Mouse (Mus musculus): Measurements from ENCODE around the gene Evi2a.

Gene Evi2a

DNA sequence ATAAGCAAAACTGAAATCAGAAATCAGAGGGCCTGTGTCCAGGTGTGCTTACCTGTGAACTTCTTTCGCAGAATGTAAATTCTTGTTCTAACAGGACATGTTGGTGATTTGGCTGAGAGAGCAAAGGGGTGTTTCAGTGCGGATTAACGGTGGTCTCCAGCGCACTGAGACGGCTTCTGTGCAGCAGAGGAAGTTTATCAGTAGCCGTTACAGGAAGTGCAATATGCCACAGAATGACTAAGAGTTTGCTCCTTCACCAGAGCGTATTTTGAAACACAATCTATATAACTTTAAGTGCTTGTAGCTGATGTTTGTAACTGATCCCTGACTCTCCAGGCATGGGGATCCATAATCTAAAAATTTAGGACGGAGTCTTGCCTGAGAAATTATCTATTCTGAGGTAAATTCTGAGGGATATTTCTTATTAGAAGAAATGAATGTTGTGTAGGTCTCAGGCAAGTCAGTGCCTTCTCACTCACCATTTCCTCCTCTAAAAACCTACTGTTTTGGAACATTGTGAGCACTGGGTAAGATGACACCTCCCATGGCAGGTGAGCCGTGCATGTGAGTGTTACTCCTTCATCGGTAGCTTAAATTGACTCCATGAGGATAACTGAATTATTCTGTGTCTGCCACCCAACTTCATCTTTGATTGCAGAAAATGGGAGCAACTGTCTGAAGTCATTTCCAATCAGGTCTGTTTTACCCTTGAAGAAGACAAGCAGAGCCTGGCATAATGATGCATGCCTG lies 6.7 kb downstream of the Evi2a start, which contains the start of gene Evi2b:
Gene Evi2b, minus strand, starts transcription at position 203 of the 750 bp plus-strand sequence.
- DNase-seq: no peak

DNA sequence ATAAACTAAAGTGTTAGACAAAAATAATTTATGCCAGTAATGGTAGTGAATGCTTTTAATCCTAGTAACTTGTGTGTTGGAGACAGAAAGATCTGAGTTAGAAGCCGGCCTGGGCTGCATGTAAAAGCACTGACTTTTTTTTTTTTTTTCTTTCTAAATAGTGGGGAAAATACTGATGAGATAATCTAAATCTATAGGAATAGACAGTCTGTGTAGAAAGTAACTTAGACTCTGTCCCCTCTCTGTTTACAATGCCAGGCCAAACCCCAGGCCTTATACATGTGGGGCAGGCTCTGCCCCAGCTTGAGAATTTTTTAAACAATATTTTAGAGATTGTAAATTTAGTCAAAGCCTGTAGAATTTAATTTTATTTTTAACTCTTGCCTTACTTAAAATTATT lies 7.5 kb downstream of the Evi2a start:
- no peak for DNase-seq

DNA sequence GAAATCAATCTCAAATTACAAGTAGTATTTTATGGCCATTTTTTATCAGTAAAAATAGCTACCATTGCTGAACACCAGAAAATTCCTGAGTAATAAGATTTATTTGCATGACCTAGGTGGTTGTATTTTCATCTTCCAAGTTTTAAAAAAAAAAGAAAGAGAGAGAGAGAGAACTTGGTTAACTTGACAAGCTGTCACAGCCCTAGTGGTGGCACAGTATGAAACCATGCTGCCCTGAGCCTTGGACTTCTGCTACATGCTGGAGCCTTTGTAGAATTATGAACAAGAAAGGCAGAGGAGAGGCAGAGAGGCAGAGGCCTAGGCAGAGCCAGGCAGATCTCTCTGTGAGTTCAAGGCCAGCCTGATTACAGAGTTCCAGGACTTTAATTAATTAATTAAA lies 8.5 kb downstream of the Evi2a start:
- no peak for DNase-seq

DNA sequence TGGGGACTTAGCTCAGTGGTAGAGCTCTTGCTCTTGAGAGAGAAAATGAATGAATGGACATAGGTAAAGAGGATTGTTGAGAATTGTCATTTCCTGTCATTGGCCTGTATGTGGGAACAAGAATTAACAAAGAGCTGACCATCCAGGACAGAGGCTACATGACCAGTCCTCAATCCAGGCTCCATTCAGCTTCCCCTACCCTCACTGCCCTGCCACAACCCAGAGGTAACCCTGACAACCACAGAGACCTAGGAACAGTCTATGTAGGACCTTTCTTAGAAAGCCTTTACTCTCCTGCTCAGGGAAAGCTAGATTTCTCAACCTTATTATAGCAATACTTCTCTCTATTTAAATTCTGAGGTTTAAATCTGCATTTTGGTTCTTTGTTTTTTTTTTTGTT lies 9.6 kb downstream of the Evi2a start:
- DNase-seq: no peak

DNA sequence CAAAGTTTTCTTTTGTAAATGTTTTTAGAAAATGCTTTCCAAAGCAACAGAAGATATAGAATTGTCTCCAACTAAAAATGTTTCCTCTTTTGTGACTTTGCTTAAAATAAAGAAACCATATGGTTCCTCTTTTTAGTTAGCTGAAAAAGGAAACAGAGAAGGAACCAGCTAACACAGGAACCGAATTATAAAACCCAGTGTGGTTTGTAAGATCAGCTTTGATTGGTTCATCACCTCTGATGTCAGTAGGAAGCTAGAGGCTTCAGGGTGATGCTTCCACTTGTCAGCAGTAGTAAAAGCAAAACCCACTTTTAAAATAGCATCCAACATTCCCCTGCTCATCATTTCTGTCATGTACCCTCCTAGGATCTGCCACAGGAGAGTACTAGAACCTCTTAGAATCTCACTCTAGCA lies 10.5 kb downstream of the Evi2a start:
- DNase-seq: no peak

DNA sequence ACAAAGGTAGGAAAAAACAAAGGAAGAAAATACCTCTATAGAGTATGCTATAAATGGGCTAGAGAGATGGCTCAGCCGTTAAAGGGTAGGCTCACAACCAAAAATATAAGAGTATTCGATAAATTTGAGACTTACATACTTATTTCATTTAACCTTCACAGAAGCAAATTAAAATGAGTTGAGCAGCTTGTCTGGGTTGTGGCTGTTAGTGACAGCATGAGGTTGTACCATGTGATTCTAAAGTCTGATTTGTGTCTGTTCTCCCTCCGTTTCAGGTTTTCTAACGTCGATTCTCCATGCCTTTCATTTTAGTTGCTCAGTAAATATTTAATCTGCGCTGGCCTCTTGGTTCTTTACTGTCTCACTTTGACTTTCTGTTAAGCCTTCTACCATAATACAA lies 11.1 kb downstream of the Evi2a start:
- no peak for DNase-seq

DNA sequence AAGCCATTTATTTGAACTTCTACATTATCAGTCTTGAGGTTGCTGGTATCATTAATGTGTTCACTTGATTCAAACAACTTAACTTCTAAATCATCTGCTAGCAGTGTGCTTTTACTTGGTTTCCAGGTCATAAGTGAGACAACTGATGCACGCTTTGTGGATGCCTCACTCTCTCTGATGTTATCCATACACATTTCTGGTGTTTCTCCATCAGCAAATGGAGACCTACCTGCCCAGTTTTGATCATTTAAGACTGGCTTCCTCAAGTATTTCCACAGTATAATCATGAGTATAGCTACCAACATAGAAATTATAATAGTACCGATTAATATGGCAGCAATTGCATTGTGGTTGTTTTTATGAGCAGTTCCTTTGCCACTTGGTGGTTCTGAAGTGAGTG lies 14.6 kb downstream of the Evi2a start:
- DNase-seq: no peak

DNA sequence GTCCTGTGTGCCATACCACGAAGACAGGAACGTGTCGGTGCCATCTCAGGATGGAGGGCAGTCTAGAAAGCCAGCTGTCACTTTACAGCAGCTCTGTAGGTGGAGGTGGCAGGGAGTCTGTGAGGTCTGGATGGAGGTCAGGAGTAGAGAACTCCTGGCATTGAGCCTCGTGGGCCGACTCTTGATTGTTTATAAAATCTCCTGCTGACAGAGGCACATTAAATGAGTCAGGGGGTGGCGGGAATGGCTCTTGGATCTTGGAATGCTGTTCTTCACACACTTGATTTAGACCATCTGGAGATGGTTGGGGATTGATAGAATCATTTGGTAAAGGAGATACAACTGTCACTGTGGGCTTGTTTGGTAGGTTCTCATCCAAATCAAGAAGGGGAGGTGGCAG lies 15.1 kb downstream of the Evi2a start:
- DNase-seq: peak; percentile 17

DNA sequence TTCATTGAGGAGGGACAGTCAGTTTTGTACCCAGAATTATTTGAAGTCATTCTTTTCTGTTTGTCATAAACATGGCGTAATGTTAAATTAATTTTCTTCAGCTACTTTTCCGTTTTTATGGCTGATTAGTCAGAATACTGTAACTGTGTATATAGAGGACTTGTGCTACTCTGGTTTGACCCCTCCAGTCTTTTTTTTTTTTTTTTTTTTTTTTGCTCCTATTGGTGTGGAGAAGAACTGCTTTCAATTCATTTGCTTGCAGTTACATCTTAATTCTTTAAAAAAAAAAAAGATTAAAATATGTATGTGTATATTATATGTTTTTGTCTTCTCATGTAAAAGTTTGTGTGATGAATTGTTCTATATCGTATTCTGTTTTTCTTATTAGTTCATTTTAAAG lies 18.4 kb downstream of the Evi2a start:
- no peak for DNase-seq

DNA sequence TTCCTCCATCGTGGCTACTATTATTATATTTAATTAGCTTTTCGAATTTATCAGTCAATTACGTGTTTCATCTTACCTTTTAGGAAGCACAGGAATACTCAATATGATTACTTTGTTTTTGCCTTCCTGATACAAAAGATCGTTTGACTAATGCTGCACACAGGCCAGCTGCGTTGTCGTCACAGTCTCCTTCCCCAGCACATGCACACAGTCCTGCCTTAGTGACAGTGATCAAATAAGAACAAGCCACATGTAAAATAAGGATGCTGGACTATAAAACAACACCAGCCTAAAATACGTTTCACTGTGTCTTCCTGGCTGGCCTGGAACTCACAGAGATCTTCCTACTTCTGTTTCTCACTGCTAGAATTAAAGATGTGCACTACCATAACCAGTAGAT lies 25.9 kb downstream of the Evi2a start:
- no peak for DNase-seq

DNA sequence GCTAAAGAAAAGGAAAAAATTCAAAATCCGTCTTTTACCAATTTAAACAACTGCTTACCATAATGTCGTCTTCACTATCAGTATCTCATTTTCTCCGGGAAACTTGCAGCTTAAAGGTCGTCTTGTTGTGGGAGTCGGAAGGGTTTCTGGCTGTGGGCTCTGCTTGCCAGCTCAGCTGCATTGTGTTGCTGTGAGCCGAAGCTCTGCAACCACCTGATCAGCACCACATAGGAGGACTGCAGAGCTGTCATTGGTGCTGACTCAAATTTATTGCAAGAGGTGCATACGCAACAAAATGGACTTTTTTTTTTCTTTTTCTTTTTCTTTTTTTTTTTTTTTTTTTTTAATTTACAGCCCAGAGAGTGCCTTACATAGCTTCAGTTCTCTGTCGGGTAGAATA lies 26.6 kb downstream of the Evi2a start, which contains the start of gene Omg:
Gene Omg, minus strand, starts transcription at position 240 of the 400 bp plus-strand sequence.
- DNase-seq: peak; percentile 18

DNA sequence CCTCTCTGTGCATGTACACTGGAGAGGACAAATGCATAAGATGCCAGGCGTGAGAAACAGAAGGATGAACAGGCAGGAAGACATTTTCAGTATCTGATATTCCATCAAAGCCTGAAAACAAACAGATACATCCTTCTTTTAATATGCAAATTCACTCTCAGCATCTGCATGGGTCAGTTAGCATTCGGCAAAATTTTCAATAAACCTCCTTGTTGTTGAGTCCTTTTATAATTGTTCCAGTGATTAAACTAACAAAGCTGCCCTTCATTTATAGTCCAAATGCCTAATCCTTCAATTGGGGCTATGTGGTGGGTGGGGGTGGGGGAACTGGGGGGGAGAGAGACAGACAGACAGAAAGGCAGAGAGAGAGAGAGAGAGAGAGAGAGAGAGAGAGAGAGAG lies 27.5 kb downstream of the Evi2a start:
- no peak for DNase-seq

DNA sequence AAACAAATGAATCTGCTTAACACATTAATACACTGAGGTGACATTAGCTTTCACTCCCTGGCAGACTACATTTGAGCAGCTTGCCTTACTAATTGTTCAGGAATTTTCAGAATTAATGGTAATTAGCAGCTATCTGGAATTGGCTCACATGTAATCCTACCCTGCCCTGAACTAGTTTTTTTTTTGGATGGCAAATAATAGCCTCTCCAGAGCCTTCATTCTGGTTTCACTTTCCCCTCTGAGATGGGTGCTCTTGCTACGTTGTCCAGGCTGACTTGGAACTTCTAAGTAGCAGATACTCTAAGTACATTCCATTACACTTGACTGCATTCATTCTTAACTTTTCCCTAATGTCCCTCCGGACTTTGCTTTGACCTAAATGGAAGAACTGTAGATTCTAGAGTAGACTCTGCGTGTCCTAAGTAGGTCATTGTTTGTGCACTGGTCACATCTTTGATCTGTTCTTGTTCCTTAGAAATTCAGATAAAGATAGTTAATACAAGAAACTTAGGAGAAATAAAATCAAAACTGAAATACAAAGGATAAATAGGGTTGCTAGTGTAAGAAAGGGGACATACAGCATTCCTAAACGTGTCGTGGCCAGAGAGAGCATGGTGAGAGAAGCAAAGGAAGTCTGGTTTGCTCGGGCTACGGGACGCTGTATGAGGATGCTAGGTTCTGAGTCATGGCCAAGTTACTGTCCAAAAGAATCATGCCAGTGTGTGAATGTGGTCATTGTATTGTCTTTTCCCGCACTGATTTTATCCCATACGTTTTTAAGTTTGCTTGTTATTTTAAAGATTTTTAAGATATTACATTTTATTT lies 35.2 kb downstream of the Evi2a start:
- no peak for DNase-seq

DNA sequence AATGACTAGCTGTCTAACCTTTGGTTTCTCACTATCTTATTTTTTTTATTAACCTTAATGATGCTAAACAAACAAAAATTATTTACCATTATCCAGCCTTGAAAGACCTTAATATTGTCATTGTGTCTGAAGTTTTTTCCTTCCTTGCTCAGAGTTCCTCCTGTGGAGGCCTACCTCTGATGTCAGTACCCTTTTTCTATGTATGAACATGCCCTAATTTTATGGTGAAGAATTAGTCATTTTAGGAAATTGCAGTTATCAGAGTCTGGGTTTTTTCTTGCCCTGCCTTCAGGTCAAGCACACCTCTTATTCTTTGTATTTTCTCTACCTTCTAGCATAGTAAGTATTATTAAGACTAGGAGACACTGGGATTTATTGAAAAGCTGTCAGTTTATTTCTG lies 45.7 kb downstream of the Evi2a start:
- DNase-seq: no peak

DNA sequence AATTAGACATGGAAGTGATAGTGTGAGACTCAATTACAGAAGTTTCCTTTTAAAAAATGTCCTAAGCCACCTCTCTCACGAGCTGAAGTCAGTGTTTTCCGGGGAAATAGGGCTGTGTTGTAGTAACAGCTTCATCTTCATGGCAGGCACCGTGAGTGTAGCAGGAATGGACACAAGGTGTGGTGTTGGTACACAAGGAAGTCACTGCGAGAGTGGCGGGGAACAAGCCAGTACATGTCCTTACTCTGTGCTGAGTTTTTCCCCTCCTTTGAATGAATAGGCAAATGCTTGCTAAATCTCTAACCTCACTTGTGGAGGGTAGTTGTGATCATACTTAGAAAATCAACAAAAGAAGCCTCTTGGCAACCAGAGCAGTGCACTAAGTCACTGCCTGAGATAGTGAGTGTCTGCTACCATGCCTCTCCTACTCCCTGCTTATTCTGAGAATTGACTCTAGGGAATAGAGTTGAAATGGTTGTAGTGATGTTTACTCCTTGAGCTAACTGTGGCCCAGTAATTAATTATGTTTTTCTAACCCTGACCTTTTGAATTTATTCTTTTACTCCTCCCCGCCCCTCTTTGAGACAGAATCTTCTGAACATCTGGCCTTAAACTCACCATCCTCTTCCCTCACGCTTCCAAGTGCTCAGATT lies 46.4 kb downstream of the Evi2a start:
- no peak for DNase-seq

DNA sequence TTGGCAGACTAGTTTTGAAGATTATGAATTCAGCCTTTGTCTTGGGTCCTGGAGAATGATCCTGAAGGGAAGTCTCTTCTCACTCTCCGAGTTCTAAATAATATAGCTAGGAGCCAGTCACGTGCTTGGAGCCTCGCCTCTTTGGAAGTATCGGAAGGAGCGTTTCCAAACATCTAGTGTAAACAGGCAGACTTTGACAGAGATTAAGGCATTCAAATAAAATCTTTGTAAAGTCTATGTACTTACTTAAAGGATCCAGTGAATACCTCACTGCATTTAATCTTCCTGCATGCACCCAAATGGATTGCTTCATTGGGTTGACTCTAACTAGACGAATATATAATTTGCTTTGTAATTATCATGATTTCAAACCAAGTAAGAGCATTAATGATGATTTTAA lies 47.0 kb downstream of the Evi2a start:
- DNase-seq: no peak
